Mouse (Mus musculus) hematopoietic stem cell, adult 5-6 weeks (primary cell): ENCODE data around the gene Ankmy1. TPM values are rescaled to one million over a fixed set of nuclear protein-coding genes. Genes with fewer than 3 reads are reported as not detected.
A peak's percentile ranks its signal among the peaks of the same experiment; 100 is the strongest.

Source experiments
- ATAC-seq, 2 experiments: fragments of 125-278 bp in 1 of 2; replicated peaks in 1 of 2; 2 replicates each; pipeline ENCODE4 v1.8.0; 2016 to 2017; ENCODE audit warnings: inconsistent platforms in 2 of 2, mild to moderate bottlenecking in 2 of 2, moderate number of reproducible peaks in 2 of 2, low read depth in 1 of 2, moderate TSS enrichment in 1 of 2; ENCODE audit not compliant: low FRiP score in 2 of 2, poor library complexity in 2 of 2, severe bottlenecking in 2 of 2, insufficient read depth in 1 of 2, low TSS enrichment in 1 of 2
- total RNA-seq: library from RNA; stranded (forward); fragments of 172-1452, 232-1000 nt; gene quantifications from 2 replicates; pipeline ENCODE4 v1.2.3, GENCODE M21; 2017

Ankmy1 gene
- total RNA-seq, 1 experiment from 2014 or later: not detected

- no peak for ATAC-seq
These were observed 13.6 kb downstream of the Ankmy1 start for GRCm38 (mm10) chr1:92888901-92889655.

DNA sequence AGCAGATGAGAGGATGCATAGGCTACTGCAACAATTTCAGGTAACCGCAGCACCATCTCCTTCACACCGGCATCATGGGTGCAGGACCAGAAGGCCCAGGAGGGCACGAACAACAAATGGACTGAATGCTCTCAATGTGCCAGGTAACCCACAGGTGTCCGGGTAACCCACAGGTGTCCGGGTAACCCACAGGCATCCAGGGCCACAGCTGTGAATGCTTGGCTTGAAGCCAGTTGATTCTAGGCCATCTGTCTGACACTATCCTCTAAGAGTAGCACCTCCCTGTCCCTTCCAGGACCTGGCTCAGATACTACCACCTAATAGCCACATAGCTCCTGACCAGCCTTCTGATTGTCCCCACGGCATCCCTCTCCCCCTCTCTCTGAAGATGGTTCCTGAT lies 20.7 kb downstream of the Ankmy1 start:
- no peak for ATAC-seq

GRCm38 (mm10) chr1:92880101-92880500 lies 22.6 kb downstream of the Ankmy1 start:
- no peak for ATAC-seq

DNA sequence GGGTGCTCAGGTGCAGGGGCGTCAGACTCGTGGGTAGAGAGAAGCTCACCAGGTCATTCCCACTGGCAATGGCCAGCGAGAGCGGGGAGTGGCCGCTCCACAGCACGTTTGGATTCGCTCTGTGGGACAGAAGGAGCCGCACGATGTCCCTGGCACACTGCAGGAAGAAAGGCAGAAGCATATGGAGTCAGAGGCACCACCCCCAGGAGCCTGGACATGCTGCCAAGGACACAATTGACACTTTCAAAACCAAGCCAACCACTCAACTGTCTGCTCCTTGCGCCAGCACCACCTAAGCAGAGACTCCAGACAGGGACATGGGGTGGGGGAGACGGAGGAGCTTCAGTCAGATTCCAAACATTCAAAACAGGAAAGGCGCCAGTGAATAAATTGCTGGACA lies 23.4 kb downstream of the Ankmy1 start:
- no peak for ATAC-seq

GRCm38 (mm10) chr1:92878066-92878741 lies 24.5 kb downstream of the Ankmy1 start:
- no peak for ATAC-seq

DNA sequence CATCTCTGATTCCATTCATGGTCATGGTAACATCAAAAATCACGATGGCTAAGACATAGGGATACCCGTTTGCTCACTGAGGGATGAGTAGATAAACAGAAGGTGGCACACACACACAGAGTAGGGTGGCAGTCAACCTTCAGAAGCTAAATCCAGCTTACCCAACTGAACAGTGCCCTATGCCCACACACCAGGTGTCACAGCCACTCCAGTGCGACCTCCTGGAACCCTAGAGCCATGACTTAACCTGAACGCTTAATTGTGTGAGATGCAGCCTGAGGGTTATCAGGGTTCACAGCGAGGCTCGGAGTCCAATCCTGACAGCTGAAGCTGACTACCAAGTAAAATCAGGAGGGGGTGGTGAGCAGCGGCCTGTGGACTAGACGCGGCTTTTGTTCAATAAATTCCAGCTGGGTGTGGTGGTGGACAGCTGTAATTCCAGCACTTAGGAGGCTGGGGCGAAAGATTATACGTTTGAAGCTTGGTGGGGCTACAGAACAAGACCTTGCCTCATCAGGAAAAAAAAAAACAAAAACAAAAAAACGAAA lies 25.2 kb downstream of the Ankmy1 start:
- no peak for ATAC-seq

GRCm38 (mm10) chr1:92875360-92876111 lies 27.2 kb downstream of the Ankmy1 start:
- ATAC-seq: no peak

DNA sequence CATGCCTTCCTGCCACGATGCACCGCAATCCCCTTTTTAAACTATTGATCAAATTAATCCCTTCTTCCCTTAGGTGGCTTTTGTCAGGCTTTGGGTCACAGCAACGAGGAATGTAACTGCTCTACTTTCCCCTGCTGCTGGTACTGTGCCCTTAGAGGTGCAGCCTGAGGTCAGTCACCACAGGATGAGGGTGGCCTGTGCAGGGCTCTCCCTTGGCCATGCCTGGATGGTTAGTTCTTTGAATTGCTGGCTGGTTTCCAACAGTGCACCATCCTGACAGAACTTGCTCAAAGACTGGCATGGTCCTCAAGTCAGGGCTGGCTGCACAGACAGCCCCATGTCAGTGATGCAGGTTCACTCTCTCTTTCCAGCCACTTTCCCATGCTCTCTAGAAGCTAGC lies 28.7 kb downstream of the Ankmy1 start:
- ATAC-seq: no peak

- no peak for ATAC-seq
These were observed 30.0 kb downstream of the Ankmy1 start for GRCm38 (mm10) chr1:92872666-92873065.

GRCm38 (mm10) chr1:92869985-92870384 lies 32.7 kb downstream of the Ankmy1 start:
- ATAC-seq: no peak

DNA sequence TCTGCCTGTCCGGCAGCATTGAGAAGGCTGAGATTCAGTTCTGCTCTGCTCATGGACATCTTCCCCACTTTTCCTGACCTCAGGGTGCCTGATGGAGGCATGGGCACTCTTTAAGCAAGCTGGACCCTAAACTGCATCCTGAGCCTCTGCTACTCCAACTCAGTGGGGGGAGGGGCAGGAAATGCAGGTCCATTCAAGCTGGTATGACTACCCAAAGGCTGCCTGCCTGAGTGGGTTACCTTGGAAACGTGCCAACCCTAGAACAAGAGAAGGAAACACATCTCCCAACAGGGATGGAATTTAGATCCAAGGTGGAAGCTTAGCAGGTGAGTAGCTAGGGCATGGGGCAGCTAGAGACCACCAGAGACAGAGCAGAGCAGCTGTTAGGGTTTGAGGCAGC lies 36.5 kb downstream of the Ankmy1 start:
- ATAC-seq: no peak

DNA sequence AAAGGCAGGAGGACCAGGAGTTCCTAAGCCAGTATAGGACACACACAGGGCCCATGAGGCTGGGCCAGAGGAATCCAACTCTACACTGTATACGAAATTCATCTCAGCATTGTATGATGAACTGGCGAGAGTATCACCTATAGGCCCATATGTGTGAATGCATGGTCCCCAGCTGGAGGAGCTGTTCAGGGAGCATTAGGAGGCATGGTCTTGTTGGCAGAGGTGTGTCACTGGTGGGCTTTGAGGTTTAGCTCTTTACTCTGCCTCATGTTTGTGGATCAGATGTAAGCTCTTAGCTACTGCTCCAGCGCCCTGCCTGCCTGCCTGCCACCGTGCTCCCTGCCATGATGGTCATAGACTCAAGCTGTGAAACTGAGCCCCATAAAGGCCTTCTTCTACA lies 39.4 kb downstream of the Ankmy1 start:
- ATAC-seq: no peak

GRCm38 (mm10) chr1:92861503-92861902 lies 41.2 kb downstream of the Ankmy1 start:
- no peak for ATAC-seq

GRCm38 (mm10) chr1:92852450-92852849 lies 50.3 kb downstream of the Ankmy1 start:
- no peak for ATAC-seq

DNA sequence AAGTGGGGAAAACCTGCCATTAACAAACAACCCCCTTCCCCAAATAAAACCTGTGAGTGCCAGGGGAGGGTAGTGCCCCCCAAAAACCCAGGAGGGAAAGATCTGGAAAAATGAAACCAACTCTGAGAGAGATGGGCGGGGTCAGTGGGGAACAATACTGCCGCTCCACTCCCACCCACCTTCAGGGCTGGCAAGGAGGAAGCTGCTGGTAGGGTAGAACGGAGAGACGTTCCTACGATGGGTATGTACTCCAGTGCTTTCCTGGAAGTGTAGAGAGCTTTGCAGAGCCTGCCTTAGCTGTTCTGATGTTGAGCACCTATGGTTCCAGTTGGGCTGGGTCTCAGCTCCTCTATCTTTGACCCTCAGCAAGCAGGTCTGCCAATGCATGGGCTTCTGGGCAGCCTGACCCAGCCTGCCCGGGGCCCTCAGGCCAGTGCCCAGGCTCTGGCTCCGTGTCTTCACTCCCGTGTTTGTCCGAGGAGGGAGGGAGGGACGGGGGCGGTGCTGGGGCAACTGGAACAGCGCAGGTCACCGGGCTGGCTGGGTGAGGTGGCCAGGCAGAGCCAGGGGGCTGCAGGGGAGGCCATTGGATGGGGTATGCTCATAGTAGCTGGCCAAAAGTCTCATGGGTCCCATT lies 52.6 kb downstream of the Ankmy1 start:
- ATAC-seq: peak; percentile 69 to 72; a peak in 3 of 4 replicates

DNA sequence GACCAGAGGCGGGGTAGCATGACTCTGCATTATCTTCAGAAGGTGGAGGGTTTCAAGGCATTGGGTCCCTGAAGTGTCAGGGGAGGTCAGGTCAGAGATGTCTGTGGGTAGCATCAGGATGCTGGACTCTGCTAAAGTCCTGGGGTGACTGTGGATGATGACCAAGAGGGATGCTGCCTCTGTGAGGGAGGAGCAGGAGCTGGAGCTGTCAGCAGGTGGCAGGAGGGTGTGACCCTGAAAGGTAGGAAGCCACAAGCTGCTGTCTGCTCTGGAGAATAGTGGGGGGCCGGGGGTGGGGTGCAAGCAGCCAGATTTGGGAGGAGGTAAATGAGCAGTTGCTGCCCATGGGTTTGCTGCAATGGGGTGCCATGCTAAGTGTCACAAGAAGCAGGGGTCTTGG lies 53.2 kb downstream of the Ankmy1 start:
- ATAC-seq: peak in 1 of 2 experiments; percentile 16; a peak in 2 of 4 replicates
